Mouse (Mus musculus): ENCODE measurements around the gene Inava.

Inava gene

DNA sequence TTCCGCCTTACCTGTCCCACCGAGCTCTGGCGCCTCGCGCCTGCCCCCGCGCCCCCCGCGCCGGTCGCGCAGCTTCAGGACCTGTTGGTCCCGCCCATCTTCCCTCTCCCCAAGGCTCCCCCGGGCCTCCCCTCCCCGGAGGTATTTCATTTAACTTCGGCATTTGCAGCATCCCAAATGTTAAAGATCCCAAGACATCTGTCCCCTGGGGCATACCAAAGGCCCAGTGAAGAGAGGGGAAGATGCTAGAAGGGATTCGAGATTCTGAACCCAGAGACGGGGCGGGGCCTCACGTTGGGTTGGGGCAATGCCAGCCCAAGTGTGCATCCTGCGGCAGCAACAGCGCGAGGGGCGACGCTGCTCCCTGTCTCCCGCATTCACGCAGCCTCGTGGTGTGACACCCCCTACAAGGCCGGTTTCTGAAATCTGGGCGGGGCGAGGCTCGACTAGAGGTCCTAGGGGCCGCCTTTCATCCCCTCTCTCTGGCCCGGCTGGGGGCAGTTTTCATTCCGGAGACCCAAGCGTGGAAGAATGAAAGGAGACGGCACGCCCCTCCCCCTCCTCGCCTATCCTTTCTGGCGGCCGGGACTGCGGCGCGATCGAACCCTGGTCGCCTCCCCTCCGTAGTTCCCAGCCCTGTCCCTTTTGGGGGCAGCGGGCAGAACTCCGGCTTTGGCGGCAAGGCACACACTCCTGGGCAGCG is at the start of gene Inava:
Gene Inava, minus strand, starts transcription at position 373 of the 703 bp plus-strand sequence.
- peak; percentile 41 to 58 for DNase-seq

DNA sequence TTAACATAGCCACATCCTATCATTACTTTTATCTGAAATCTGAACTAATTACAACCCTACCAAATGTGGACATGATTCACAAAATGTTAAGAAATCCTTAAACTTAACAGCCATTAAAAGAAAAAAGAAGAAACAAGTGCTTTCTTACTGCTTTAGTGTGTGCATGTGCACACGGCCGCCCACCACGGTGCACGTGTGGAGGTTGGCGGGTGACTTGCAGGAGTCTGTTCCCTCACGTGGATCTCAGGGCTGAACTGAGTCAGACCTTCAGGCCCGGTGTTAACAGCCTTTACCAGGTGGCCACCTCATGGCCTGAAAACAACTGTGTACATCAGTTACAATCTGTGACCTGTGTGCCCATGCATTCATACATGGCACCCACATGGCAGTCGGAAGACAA is 43.3 kb upstream of the Inava start:
- DNase-seq = no peak

DNA sequence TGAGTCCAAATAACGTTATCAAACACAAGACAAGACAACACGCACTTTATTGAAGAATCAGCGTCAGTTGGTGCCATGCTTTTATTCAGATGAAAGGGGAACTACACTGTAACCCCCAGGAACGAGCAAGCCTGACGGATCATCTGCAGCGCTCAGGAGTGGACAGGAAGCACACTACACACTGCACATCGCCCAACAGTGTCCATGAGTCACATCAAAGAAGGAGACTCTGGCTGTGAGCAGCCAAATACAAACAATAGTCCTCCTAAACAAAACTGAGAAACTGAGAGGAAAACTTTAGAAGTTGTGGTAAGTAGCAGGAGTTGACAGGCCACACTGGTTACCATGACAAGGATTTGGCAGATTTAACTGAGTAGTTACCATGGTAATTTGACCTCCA is 34.2 kb upstream of the Inava start:
- DNase-seq = no peak

- no peak for DNase-seq
Measured at GRCm38 (mm10) chr1:136266127-136266526, 32.1 kb upstream of the Inava start.

DNA sequence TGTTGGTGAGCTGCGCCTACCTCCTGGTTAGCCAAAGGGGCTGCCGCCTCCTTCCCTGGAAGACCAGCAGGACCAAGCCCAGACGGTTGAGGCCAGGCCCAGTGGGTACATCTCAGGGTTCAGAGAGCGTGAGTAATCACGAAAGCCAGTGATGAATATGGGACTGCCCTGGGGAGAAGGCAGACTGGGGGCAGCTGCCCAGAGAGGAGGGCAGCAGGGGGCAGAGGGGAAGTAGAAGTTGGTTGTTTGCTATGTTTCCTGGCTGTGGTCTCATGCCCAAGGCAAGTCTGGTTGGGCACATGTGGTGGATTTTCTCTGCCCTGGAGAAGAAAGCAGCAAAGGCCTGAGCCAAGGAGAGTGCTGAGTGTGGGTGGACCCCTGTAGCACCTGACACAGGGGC is 29.3 kb upstream of the Inava start:
- no peak for DNase-seq

GRCm38 (mm10) chr1:136260635-136261238 is 26.7 kb upstream of the Inava start, which contains the start of gene Gpr25:
Gene Gpr25 (minus strand): TSS chr1:136260873.
- DNase-seq = no peak

DNA sequence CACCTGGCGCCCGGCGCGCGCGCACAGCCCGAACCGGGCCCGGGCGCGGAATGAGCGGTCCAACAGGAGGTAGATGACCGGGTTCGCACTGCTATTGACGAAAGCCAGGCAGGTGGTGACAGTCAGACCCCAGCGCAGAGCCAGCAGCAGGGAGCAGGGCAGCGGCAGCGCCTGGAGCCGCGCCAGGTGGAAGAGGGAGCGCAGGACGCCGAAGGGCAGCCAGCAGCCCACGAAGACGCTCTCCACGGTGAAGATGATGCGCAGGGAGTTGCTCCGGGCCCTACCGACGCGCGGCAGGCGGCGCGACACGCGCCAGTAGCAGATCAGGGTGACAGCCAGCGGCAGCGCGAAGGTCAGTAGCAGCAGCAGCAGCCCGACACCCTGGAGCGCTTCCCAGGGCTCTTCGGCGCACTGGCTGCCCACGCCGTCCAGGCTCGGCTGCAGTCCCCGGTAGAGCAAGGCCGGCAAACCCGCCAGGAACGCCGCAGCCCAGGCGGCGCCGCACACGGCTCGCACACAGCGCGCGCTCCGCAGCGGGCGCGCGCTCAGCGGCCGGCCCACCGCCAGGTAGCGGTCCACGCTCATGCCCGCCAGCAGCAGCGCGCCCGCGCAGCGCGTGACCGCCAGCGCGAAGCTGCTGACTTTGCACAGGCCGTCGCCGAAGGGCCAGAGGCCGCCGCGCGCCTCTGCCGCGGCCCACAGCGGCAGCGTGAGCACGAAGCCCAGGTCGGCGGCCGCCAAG is 26.0 kb upstream of the Inava start:
- peak; percentile 90 to 94 for DNase-seq

DNA sequence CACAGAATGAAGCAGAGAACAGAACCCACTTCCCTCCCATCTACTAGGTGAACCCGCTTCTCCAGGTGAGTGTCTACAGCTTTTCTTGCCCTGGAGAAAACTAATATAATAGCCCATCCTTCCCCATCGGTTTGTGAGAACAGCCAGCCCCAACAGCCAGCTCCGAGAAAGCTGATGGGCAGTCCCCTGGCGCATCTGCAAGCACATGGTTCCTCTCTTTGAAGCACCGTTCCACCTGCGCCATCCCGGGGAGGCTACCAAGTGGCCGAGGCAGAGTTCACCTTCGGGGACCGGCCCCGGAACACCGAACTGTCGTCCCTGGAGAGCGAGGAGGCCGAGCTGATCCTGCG is 25.5 kb upstream of the Inava start:
- DNase-seq = no peak

GRCm38 (mm10) chr1:136258495-136258894 is 24.4 kb upstream of the Inava start:
- DNase-seq = no peak

DNA sequence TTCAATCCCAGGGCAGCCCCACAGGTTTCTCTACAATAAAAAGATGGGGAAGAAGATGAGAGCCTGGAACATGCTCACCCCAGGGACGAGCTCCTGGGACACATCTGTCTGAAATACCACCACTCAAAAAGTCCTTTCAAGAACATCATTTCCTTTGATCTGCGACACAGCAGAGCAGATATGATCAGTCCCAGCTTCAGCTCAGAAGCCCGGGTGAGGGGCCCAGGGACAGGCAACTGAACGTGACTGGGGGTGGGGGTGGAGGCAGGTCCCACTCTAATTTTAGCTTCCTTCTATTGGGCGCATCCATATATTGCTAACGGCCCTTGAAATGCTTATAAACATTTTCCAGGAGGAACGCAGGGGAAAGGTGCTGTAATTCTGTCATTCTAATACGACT is 21.6 kb upstream of the Inava start:
- no peak for DNase-seq

DNA sequence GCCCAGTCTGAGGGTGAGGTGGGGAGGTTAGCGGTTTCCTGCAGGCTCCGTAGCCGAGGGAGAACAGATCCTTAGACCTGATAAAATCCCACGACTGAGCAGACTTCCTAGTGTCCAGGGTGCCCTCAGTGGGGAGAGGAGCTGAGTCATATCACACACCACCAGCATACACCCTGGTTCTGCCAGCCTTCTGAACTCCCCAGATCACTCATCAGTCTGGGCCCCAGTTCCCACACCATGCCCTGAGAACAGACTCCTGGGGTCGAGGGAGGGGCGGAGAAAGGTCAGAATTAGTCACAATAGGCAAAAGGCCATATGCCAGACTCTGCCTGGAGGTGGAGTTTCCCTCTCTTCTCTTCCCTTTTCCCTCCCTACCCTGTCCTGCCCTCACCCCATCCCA is 21.1 kb upstream of the Inava start:
- DNase-seq = no peak

DNA sequence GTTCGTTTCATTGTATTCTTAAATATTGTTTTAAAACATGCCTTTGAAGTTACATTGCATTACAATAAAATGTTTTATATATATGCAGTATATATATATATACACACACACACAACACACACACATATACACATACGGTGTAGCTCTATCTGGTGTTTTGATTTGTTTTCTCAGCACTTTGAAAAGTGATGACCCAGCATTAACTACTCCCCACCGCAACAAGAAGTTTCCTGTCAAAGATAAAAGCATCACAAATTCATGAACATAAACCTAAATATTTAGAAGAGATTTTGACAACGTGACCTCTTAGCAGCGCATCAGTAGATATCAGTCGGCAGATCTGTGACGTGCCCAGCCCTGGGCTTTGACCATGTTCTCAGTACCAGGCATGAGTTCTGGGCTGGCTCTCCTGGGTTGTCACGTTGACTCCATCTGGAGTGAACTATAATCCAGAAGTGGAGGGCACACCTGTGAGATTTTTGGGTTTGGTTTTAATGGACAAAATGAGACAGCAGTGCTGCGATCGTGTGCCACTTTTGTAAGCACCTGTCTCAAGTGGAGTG is 20.5 kb upstream of the Inava start:
- no peak for DNase-seq

DNA sequence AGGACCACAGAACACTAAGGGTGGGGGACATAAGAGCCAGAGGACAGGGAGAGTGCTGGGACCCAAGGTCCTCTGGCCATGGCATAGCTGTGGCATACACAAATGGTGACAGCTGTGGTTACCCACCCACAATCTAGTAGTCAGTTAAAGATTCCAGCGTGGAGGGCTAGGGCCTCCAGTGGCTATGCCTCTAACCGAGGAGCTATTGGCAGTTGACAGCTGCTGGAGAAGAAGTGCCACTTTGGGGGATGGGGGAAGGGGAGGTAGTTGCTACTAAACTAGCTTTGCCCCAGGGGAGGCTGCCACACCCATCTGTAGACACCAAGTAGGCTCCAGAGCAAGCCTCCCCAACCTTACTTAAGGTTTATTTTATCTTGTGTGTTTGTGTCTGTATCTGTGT is 19.4 kb upstream of the Inava start:
- DNase-seq = no peak

DNA sequence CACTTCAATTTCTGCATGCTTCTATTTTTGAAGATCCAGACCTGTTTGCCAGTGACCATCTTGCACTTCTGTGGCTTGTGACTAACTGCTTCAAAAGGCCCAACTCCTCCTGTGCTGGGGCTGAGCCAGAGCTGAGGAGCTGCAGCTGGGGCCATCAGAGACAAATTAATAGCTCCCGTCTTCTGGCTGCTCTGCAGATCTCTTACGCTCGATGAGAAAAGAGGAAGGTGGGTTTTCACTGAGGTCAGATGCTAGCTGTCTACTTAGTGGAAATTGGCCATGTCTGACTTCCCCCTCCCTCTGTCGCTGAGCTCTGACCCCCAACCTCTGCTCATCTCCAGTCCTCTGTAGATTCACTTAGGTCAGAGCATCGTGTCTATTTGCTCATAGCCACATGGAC is 15.6 kb upstream of the Inava start:
- DNase-seq = no peak

- no peak for DNase-seq
Measured at GRCm38 (mm10) chr1:136247393-136247792, 13.3 kb upstream of the Inava start.

- no peak for DNase-seq
Measured at GRCm38 (mm10) chr1:136244469-136244868, 10.4 kb upstream of the Inava start.

GRCm38 (mm10) chr1:136241801-136242200 is 7.7 kb upstream of the Inava start:
- no peak for DNase-seq

GRCm38 (mm10) chr1:136238495-136238894 is 4.4 kb upstream of the Inava start:
- DNase-seq = no peak

DNA sequence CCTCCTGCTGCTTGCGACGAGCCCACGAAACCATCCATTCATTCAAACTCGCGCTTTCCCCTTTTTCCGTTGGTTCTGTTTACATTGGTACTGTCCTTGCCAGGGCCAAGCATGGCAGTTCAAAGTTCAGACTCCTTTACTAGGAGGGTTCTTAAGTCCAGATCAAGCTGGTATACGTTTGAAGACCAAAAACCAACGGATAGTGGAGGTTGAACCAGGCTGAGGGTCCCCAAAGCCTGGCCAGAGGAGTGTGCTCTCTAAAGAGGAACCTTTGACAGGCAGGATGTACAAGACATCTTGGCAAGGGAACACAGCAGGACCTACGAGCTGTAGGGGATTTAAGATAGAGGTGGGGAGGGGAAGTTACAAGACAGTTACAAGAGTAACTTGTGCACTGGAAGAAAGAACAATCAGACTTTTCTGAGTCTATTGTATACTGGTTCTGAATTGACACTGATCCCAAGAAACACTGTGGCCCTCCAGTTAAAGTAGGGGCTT is 580 bp upstream of the Inava start:
- DNase-seq = no peak

DNA sequence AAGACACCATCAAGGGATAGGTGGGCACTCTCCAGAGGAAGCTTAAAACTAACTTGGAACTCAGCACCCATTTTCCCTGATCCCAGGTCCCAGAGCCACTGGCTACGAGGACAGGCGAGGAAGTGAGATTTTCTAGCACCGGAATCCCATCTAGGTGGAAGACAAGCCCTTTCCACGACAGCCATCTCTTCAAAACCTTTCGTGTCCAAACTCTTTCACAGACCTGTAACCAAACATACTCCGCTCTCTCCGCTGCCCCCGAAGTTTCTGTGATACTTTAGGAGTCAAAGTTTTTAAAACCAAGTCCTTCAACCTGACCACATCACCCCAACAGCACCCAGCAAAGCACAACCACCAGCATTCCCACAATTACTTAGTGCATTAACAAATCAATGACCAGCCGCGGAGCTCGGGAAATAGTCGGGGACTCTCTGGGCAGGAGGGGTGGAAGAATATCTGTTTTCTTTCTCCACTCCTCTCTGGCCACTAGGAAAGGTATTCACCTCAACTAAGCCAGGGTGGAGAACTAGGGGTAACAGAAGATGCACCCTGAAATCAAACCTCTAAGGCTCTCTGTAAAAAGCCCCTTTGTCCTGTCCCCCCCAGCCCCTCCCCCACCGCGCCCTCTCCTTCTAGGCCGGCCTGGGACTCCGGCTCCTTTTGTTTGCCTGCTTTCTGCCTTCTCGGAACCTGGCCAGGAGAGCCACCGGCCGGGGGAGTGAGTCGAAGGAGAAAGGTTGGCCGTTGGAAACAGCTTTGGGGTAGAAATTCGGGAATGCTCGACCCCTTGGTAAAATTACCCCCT is 876 bp downstream of the Inava start:
- DNase-seq = no peak

DNA sequence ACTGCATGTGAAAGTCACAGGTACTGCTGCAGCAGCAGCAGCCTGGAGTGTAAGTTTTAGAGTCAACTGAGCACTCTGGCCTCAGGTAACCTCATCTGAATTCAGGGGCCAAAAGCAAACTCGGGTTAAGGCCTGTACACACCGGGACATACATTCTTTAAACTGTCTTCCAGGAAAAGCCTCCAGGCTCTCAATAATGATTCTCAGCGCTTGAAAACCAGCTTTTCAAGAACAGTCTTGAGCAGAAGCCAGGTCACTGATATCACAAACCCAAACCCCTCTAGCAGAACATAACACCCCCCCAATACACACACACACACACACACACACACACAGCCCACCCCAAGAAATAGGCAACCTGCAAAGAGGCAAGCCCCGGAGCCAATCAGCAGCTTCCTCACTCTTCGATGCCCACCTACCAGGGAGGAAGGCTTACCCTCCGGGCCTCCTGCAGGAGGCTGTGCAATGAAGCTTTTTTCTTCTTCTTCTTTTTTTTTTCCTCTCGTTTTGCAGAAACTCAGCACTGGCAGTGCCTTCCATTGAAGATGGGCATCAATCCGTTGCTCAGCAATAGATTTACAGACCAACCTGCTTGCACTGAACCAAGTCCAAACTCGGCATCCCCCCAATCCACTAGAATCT is 1.7 kb downstream of the Inava start:
- DNase-seq = no peak

DNA sequence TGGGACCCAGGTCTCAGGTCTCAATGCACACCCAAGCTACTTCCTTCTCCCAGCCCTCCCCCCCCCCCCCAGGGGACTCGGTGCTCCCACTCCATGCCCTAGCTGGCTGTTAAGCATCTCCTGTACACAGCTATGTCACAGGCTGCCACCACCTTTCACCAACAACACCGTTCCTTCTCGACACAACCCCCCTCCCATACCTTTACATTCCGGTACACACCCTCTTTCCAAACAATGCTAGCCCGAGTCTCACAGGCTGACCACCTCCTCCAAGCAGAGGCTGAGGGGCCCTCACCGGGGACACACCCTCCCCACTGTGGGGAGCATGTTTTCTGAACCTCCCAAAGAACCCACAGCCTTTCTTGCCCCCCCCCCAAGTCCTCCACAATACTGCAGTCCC is 2.5 kb downstream of the Inava start:
- DNase-seq = no peak

Measured in cerebellum, postnatal 25 days (tissue).